Mouse (Mus musculus) effector memory CD4-positive, alpha-beta T cell, adult 7 months (primary cell): ENCODE results near the gene Prmt8. TPM values are rescaled to one million over a fixed set of nuclear protein-coding genes. Genes with fewer than 3 reads are reported as not detected.

ENCODE experiments used
- polyA plus RNA-seq: library from polyadenylated mRNA; unstranded; fragments of 100-300 nt; shearing (Covaris generic); gene quantifications from one replicate; pipeline ENCODE4 v1.2.1, GENCODE M21; 2017

The Prmt8 gene
- polyA plus RNA-seq, result not detected

DNA sequence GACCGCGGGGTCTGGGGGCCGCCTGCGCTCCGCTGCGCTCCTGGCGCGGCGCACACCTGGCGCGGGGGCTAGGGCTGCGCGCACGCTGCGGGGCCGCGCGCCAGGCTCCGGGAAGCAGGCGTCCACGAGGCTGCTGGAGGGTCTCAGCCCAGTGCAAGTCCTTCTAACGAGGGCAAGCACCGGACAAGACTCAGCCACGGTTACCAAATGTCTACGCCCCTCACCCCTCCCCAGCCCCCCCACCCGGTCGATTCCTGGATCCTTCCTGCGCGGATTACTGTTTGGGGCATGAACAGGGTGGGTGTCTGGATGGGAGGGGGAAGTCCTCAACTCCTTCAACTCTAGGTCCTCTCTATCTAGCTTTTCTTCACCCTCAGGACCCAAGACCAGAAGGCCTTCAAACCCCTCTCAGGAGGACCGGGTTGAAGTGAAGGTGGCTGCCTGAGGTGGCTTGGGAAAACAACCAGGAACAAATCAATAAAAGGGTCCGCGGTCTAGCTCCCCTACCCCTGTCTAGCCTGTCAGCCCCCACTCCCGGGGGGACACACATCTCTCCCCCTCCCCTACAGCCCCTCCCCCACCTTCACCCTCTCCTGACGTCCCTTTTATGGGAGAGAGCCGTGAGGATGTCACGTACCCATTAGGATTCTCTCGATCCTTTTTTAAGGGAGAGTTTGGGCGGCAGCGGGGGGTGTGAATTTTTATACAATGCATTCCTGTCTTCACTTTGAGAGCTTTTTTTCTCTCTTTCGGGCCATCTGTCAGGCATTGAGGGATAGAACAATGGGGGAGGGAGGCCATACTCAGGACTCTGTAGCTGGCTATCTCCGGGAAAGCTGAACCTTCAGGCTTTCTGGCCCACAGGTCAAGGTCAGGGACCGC is at the start of gene Prmt8:
Gene Prmt8 (minus strand): TSS at position 198 of the 882 bp plus-strand sequence.

Other genes starting within 250 kb of the Prmt8 start
- gene Cracr2a, start 208.1 kb downstream of the Prmt8 start, polyA plus RNA-seq, result 16.7 TPM
- 0.54 TPM for gene Tspan11, start 118.1 kb upstream of the Prmt8 start, polyA plus RNA-seq